Mouse (Mus musculus) neural tube, postnatal 0 days (tissue): ENCODE results near the gene Olfr670. TPM values are rescaled to one million over a fixed set of nuclear protein-coding genes. Genes with fewer than 3 reads are reported as not detected.

Experiments
- polyA plus RNA-seq: library from polyadenylated mRNA; unstranded; fragments of >200 nt; fragmentation: Nextera tagmentation; extraction: Ambion mirVana; gene quantifications from 2 replicates; pipeline ENCODE4 v1.2.1, GENCODE M21; 2015

Olfr670 gene
- polyA plus RNA-seq, result not detected in 2 replicates

DNA sequence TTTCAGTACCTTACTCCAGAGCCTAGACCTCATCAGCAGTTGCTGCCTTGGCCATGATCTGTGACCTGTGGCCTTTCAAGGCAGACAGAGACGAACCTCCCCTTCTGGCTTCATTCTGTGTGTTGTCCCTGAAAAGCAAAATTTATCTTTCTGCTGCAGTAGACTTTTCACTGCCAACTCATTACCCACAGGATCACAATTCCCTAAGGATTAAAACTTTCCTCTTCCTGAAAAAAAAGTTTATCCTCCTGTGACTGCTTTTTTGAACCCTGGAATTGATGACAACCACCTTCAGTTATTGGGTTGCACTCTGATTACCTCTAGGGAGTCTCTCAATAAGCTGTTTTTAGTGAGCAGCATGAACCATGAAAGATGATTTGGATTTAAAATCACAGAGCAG, at the start of gene Olfr670:
Gene Olfr670, minus strand, starts transcription at position 101 of the 400 bp plus-strand sequence.

DNA sequence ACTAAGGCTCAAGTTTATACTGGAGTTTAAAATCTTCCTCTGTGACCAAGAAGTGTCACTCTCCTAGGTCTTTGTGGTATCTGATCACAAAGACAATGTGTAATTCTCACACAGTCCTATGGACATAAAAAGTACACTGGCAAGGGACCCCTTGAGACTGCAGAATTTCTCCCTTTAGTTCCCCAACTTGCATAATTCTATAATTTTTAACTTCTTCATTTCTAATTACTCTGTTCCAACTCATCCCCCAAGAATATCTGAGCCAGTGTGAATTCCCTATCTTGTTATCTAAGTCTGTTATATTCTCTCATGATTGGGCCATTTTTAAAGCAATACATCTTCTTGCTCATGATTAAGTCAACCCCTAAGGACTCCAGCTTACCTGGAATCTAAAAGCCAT, 39.5 kb upstream of the Olfr670 start, which contains the start of gene Olfr672:
Gene Olfr672, minus strand, starts transcription at position 101 of the 400 bp plus-strand sequence.

GRCm38 (mm10) chr7:104979026-104979425, 16.6 kb upstream of the Olfr670 start, which contains the start of gene Olfr671:
Gene Olfr671 (minus strand): TSS chr7:104979126.

DNA sequence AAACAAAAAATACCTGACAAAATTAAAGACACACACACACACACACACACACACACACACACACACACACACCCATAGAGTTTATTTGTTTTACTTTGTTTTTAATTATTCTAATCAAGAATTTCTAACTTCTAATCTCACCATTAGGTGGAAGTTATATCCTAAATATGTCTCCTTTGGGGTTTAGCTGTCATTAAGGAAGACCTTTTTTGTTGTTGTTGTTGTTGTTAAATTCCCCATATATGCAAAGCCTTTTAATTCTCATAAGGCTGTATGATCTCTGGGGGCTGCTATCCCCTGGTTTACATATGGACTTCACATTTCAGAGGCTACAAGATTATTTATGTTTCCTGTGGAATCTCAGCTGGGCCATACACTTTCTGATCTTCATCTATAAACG, 28.5 kb downstream of the Olfr670 start, which contains the start of gene Olfr669:
Gene Olfr669, plus strand, starts transcription at position 301 of the 400 bp plus-strand sequence.

DNA sequence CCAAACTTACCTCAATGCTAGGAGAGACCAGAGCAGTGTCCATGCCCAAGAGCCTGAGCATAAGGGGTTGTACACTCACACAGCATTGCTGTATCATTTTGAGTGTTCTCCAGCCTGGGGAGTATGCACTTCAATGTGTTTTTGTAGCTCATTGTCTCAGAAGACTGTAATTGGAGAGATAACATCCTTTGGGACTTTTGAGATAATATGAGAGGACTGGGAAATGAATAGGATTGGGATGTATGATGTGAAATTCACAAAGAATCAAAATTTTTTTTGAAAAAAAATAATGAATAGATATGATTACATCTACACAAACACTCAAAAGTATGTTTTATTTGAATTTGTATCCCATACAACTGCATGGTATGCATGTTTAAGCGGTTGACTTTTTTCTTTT, 34.5 kb downstream of the Olfr670 start, which contains the start of gene Olfr668:
Gene Olfr668, minus strand, starts transcription at position 101 of the 400 bp plus-strand sequence.

GRCm38 (mm10) chr7:104921382-104921781, 41.0 kb downstream of the Olfr670 start, which contains the start of gene Olfr667:
Gene Olfr667 (minus strand): TSS chr7:104921482.

Other genes starting within 250 kb of the Olfr670 start
- gene Usp17le, start 185.2 kb downstream of the Olfr670 start, polyA plus RNA-seq, result not detected in 2 replicates
- gene Usp17lb, start 120.0 kb downstream of the Olfr670 start, polyA plus RNA-seq, result not detected in 2 replicates
- not detected in 2 replicates for gene Usp17la, start 105.6 kb downstream of the Olfr670 start, polyA plus RNA-seq
- gene Olfr665, start 84.6 kb downstream of the Olfr670 start, polyA plus RNA-seq, result not detected in 2 replicates
- gene Olfr666, start 66.7 kb downstream of the Olfr670 start, polyA plus RNA-seq, result not detected in 2 replicates
- gene Olfr667, start 41.1 kb downstream of the Olfr670 start, polyA plus RNA-seq, result not detected in 2 replicates
- gene Olfr668, start 34.6 kb downstream of the Olfr670 start, polyA plus RNA-seq, result not detected in 2 replicates
- not detected in 2 replicates for gene Olfr669, start 28.4 kb downstream of the Olfr670 start, polyA plus RNA-seq
- not detected in 2 replicates for gene Olfr671, start 16.5 kb upstream of the Olfr670 start, polyA plus RNA-seq
- not detected in 2 replicates for gene Olfr672, start 39.4 kb upstream of the Olfr670 start, polyA plus RNA-seq
- gene Olfr675, start 65.8 kb upstream of the Olfr670 start, polyA plus RNA-seq, result not detected in 2 replicates
- gene Olfr676, start 70.1 kb upstream of the Olfr670 start, polyA plus RNA-seq, result not detected in 2 replicates
- gene Olfr677, start 88.8 kb upstream of the Olfr670 start, polyA plus RNA-seq, result not detected in 2 replicates
- not detected in 2 replicates for gene Olfr678, start 101.9 kb upstream of the Olfr670 start, polyA plus RNA-seq
- gene Olfr679, start 118.6 kb upstream of the Olfr670 start, polyA plus RNA-seq, result not detected in 2 replicates
- gene Olfr680-ps1, start 130.2 kb upstream of the Olfr670 start, polyA plus RNA-seq, result not detected in 2 replicates
- gene Olfr681, start 154.2 kb upstream of the Olfr670 start, polyA plus RNA-seq, result not detected in 2 replicates
- not detected in 2 replicates for gene Olfr683, start 184.4 kb upstream of the Olfr670 start, polyA plus RNA-seq
- not detected in 2 replicates for gene Olfr684, start 201.0 kb upstream of the Olfr670 start, polyA plus RNA-seq
- not detected in 2 replicates for gene Olfr685, start 223.4 kb upstream of the Olfr670 start, polyA plus RNA-seq
- gene Olfr686, start 244.9 kb upstream of the Olfr670 start, polyA plus RNA-seq, result not detected in 2 replicates